Mouse (Mus musculus): ENCODE data around the gene Rab3gap2. TPM values are rescaled to one million over a fixed set of nuclear protein-coding genes. Genes with fewer than 3 reads are reported as not detected.

Gene Rab3gap2
- polyA plus RNA-seq, 1 experiment from 2014 or later: 24.0 TPM

DNA sequence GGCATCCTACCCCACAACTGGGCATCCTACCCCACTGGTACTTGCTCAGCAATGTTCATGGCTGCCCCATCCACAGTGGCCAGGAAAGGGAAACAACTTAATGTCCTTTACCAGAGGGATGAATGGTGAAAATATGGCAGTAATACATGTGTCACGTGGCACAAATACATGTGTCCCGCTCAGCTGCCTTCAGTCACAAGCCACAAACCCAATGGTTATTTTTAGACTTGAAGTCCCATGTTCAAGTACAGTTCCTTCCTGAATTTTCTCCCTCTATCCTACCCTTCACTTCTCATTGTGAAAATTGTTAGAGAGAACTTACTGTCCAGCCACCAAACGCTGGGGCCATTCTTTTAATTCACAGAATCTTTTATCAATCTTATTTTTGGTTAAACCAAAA lies 7.6 kb upstream of the Rab3gap2 start:
- Histone ChIP-seq H3K27ac (ENCODE audit: low read length) (no peak overlapping the region), H3K9ac (ENCODE audit: low read length) (no peak overlapping the region), H3K9me3 (replicated peaks; ENCODE audit: control insufficient read depth, low read length) (no peaks in the 10 kb centered on the region), H3K27me3 (ENCODE audit: control insufficient read depth, insufficient read depth, low read length) (no peaks in the 10 kb centered on the region), H3K36me3 (ENCODE audit: control insufficient read depth, insufficient read depth, low read length) (no peaks in the 10 kb centered on the region), H3K4me3 (replicated peaks; ENCODE audit: low read length) (no peak overlapping the region), H3K4me2 (ENCODE audit: low read depth, low read length) (no peak overlapping the region), H3K4me1 (ENCODE audit: control insufficient read depth, insufficient read depth, low read length) (no peaks in the 10 kb centered on the region)
- ATAC-seq (ENCODE audit: insufficient read depth, low FRiP score): no peak
- 62% methylated on average over 3 of the region's 3 CpGs for WGBS

DNA sequence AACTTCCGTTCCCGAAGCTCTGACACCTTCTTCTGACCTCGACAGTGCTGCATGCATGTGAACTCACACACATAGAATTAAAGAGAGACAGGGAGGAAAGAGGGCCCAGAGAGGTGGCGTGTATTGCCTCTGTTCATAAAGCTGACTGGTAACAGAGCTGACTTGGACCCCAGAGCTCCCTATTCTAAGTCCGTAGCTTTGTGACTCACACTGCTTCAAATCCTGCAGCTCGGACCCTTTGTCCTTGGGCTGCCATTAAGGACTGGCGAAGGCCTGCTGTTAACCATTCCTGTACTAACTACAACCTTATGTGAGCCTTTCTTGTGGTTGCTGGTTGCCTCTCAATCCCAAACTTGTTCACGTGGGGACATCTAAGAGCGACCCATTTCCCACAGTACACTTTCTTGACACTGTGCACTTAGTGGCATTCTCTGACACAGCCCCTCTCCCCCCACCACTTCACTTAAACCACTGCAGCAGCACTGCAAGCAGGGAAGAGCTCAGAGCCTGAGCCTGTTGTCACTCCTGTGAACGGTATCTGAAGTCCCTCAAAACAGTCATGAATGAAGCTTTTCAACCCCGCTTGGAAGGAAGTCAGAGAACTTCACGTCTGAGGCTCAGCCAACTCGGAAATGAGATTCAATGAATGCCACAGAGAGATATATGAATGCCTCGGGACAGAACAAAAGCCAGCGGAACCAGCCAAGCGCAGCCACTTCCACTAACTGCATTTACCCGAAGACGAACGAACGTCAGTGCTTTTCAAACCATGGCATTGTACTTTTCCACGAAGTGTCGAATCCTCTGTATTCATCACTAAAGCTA lies 3.1 kb upstream of the Rab3gap2 start:
- H3K9me3 ChIP-seq (replicated peaks; ENCODE audit: control insufficient read depth, low read length): no peaks in the 10 kb centered on the region
- no peak for ATAC-seq (ENCODE audit: insufficient read depth, low FRiP score)
- 72% methylated on average over 22 of the region's 22 CpGs for WGBS

DNA sequence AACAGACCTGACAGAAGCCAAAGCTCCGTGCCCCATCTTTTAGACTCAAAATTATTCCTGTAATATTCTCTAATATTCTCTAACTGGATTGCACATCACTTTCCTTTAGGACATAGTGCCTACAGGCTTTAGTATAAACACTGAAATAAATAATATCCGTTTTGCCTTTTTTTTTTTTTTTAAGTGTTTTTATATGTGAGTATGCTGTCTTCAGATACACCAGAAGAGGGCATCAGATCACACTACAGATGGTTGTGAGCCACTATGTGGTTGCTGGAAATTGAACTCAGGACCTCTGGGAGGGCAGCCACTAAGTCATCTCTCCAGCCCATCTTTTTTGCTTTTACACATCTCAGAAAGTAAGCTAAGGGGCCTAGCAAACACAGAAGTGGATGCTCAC lies 1.9 kb upstream of the Rab3gap2 start:
- 75% methylated on average over 2 of the region's 2 CpGs for WGBS
- ATAC-seq (ENCODE audit: insufficient read depth, low FRiP score): no peak

More for the DNA sequence above, 3.1 kb upstream of the Rab3gap2 start:
- no peak overlapping the region; the same call in 1 of the 2 replicates for H3K9ac ChIP-seq (ENCODE audit: low read length)
- H3K4me3 ChIP-seq (replicated peaks; ENCODE audit: low read length): no peak overlapping the region
- H3K4me2 ChIP-seq (ENCODE audit: low read depth, low read length): no peak overlapping the region
- H3K27ac ChIP-seq (ENCODE audit: low read length): no peak overlapping the region
- H3K27me3 ChIP-seq (ENCODE audit: control insufficient read depth, insufficient read depth, low read length): no peaks in the 10 kb centered on the region
- H3K36me3 ChIP-seq (ENCODE audit: control insufficient read depth, insufficient read depth, low read length): no peaks in the 10 kb centered on the region
- peaks cover 7% of the 10 kb centered on the region for H3K4me1 ChIP-seq (ENCODE audit: control insufficient read depth, insufficient read depth, low read length)

DNA sequence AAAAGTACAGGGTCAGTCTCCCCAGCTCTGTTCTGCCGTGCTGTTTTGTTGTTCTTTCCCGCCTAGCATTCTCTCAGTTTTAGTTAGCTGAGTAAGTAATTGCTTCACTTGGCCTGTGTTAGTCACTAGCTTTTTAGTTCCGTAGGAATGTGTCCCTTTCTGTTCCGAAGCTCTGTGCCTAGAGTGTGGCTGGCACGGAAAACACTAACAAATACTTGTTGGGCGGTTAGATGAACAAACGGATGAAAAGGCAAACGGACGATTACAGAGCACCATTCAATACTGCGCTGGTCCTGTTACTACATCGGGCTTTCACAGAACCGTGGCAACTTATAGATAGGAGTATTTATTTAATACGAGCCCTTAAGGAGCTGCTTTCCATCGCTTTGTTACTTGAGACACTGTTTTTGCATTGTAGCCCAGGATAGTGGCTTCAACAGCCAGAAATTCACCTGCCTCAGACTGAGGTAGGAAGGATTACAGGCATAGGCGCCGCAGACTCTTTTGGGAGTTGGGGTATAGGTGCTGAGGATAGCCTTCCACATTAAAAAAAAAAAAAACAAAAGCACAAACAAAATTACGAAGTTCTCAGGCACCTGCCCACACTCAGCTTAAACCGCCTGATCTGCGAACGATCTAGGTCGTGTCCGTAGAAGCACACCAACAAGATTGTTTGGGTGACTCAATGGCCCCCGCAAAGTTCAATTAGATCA lies 565 bp upstream of the Rab3gap2 start:
- no peak for ATAC-seq (ENCODE audit: insufficient read depth, low FRiP score)
- Histone ChIP-seq H3K4me3 (replicated peaks; ENCODE audit: low read length) (peak overlapping the region; percentile 91), H3K4me2 (ENCODE audit: low read depth, low read length) (peak overlapping the region; percentile 77), H3K27ac (ENCODE audit: low read length) (peak overlapping the region; percentile 84), H3K27me3 (ENCODE audit: control insufficient read depth, insufficient read depth, low read length) (no peaks in the 10 kb centered on the region), H3K9ac (ENCODE audit: low read length) (peak overlapping the region; percentile 93), H3K9me3 (replicated peaks; ENCODE audit: control insufficient read depth, low read length) (no peaks in the 10 kb centered on the region), H3K4me1 (ENCODE audit: control insufficient read depth, insufficient read depth, low read length) (peaks cover 7% of the 10 kb centered on the region), H3K36me3 (ENCODE audit: control insufficient read depth, insufficient read depth, low read length) (no peaks in the 10 kb centered on the region)
- 2% methylated on average over 23 of the region's 23 CpGs for WGBS

More for the DNA sequence above, 1.9 kb upstream of the Rab3gap2 start:
- no peak overlapping the region for H3K27ac ChIP-seq (ENCODE audit: low read length)
- H3K4me3 ChIP-seq (replicated peaks; ENCODE audit: low read length): no peak overlapping the region
- H3K4me1 ChIP-seq (ENCODE audit: control insufficient read depth, insufficient read depth, low read length): peaks cover 7% of the 10 kb centered on the region
- no peaks in the 10 kb centered on the region for H3K36me3 ChIP-seq (ENCODE audit: control insufficient read depth, insufficient read depth, low read length)
- H3K4me2 ChIP-seq (ENCODE audit: low read depth, low read length): no peak overlapping the region
- no peaks in the 10 kb centered on the region for H3K27me3 ChIP-seq (ENCODE audit: control insufficient read depth, insufficient read depth, low read length)
- no peaks in the 10 kb centered on the region for H3K9me3 ChIP-seq (replicated peaks; ENCODE audit: control insufficient read depth, low read length)
- H3K9ac ChIP-seq (ENCODE audit: low read length): no peak overlapping the region

DNA sequence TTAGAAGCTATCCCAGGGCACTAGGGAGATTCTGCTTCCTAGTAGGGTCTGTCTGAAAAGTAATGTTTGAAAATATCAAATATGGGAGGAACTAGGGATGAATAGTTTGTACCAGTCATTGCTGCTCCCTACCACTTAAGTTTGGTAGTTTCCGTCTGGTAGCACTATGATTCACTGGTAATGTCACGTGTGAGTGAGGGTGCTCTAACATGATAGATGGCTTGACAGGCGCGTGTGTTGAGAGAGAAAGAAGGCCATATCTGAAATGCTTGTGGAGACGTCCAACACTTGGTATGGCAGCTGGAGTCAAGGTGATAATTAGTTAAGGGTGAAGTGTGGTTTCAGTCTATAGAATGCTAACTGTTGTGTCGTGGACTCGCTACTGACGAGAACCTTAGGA lies 1.2 kb downstream of the Rab3gap2 start:
- no peak overlapping the region; the same call in 1 of the 2 replicates for H3K9ac ChIP-seq (ENCODE audit: low read length)
- no peaks in the 10 kb centered on the region for H3K9me3 ChIP-seq (replicated peaks; ENCODE audit: control insufficient read depth, low read length)
- H3K4me1 ChIP-seq (ENCODE audit: control insufficient read depth, insufficient read depth, low read length): peaks cover 14% of the 10 kb centered on the region
- H3K27ac ChIP-seq (ENCODE audit: low read length): no peak overlapping the region
- H3K36me3 ChIP-seq (ENCODE audit: control insufficient read depth, insufficient read depth, low read length): no peaks in the 10 kb centered on the region
- H3K4me2 ChIP-seq (ENCODE audit: low read depth, low read length): peak overlapping the region; percentile 77
- 60% methylated on average over 8 of the region's 8 CpGs for WGBS
- ATAC-seq (ENCODE audit: insufficient read depth, low FRiP score): no peak
- H3K4me3 ChIP-seq (replicated peaks; ENCODE audit: low read length): peak overlapping the region; percentile 13; the same call in 1 of the 2 replicates
- no peaks in the 10 kb centered on the region for H3K27me3 ChIP-seq (ENCODE audit: control insufficient read depth, insufficient read depth, low read length)

DNA sequence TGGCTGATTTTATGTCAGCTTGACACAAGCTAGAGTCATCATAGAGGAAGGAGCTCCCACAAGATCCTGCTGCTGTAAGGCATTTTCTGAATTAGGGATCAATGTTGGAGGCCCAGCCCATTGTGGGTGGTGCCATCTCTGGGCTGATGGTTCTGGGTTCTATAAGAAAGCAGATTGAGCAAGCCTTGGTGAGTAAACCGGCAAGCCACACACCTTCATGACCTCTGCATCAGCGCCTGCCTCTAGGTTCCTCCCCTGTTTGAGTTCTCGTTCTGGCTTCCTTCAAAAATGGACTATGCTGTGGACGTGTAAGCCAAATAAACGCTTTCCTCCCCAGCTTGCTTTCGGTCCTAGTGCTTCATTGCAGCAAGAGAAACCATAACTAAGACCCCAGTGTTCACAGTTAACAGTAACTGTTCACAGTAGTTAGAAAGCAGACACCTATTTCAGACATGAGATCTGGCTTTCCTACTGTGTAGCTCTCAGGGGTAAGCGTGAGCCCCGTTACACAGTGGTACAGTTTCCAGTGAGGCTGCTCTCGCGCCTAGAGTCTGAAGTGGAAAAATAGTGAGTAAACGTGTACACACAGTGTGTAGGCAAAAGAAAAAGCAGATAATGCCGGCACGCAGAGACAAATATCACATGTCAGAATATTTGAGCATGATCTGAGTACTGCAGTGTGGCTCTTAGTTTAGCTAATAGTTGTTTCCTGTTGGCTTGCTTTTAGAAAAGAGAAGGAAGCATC lies 4.1 kb downstream of the Rab3gap2 start:
- WGBS: 79% methylated on average over 13 of the region's 13 CpGs
- no peaks in the 10 kb centered on the region for H3K36me3 ChIP-seq (ENCODE audit: control insufficient read depth, insufficient read depth, low read length)
- no peak overlapping the region for H3K4me3 ChIP-seq (replicated peaks; ENCODE audit: low read length)
- H3K9ac ChIP-seq (ENCODE audit: low read length): no peak overlapping the region
- H3K9me3 ChIP-seq (replicated peaks; ENCODE audit: control insufficient read depth, low read length): no peaks in the 10 kb centered on the region
- ATAC-seq (ENCODE audit: insufficient read depth, low FRiP score): no peak
- H3K4me2 ChIP-seq (ENCODE audit: low read depth, low read length): no peak overlapping the region
- H3K27ac ChIP-seq (ENCODE audit: low read length): peak overlapping the region; percentile 4; the same call in 1 of the 2 replicates
- H3K27me3 ChIP-seq (ENCODE audit: control insufficient read depth, insufficient read depth, low read length): no peaks in the 10 kb centered on the region
- peaks cover 14% of the 10 kb centered on the region for H3K4me1 ChIP-seq (ENCODE audit: control insufficient read depth, insufficient read depth, low read length)

DNA sequence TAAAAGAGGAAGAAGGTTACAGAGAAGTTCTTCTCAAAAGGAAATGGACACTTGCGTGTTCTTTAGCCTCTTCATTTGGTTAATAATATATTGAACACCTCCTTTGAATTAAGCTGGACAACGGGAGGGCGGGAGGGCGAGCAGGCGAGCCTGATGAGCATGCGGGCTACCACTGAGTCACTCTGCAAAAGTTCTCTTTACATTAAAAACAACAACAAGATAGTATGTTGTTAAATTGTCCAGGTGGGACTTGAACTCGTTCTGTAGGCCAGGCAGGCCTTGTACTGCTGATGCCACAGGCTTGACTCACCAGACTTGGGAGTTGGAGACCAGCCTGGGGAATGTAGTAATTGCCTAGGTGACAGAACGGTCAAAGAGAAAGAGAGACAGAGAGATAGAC lies 4.8 kb downstream of the Rab3gap2 start:
- no peak for ATAC-seq (ENCODE audit: insufficient read depth, low FRiP score)
- Histone ChIP-seq H3K9ac (ENCODE audit: low read length) (no peak overlapping the region), H3K4me2 (ENCODE audit: low read depth, low read length) (no peak overlapping the region), H3K4me1 (ENCODE audit: control insufficient read depth, insufficient read depth, low read length) (peaks cover 14% of the 10 kb centered on the region), H3K4me3 (replicated peaks; ENCODE audit: low read length) (no peak overlapping the region), H3K27ac (ENCODE audit: low read length) (no peak overlapping the region), H3K9me3 (replicated peaks; ENCODE audit: control insufficient read depth, low read length) (no peaks in the 10 kb centered on the region), H3K36me3 (ENCODE audit: control insufficient read depth, insufficient read depth, low read length) (no peaks in the 10 kb centered on the region), H3K27me3 (ENCODE audit: control insufficient read depth, insufficient read depth, low read length) (no peaks in the 10 kb centered on the region)
- WGBS: 89% methylated on average over 8 of the region's 8 CpGs

DNA sequence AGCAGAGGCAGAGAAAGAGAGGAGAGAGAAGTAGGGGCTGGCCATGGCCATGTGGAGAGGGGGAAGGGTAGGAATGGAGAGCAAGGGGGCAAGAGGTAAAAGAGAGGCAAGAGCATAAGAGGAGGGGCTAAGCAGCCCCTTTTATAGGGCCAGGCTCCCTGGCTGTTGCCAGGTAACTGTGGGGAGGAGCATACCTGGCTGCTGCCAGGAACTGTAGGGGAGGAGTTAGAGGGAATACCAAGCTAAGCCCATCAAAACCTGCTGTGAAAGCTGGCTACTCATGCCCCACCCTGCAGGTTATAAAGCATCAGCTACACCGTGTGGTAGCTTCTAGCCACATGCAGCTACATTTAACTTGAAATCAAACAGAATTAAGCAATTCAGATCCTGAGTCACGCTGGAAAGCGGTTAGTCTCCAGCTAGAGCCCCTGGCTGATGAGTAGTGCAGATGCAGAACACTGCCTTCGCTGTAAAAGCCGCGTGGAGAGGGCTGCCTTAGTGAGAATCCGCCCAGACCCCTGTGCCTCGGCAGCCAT lies 5.8 kb downstream of the Rab3gap2 start:
- WGBS: 36% methylated on average over 8 of the region's 8 CpGs
- no peak overlapping the region for H3K9ac ChIP-seq (ENCODE audit: low read length)
- no peaks in the 10 kb centered on the region for H3K9me3 ChIP-seq (replicated peaks; ENCODE audit: control insufficient read depth, low read length)
- no peak overlapping the region for H3K27ac ChIP-seq (ENCODE audit: low read length)
- ATAC-seq (ENCODE audit: insufficient read depth, low FRiP score): peak; percentile 53; the same call in 1 of the 2 replicates
- H3K4me2 ChIP-seq (ENCODE audit: low read depth, low read length): no peak overlapping the region
- peaks cover 14% of the 10 kb centered on the region for H3K4me1 ChIP-seq (ENCODE audit: control insufficient read depth, insufficient read depth, low read length)
- no peaks in the 10 kb centered on the region for H3K27me3 ChIP-seq (ENCODE audit: control insufficient read depth, insufficient read depth, low read length)
- H3K4me3 ChIP-seq (replicated peaks; ENCODE audit: low read length): no peak overlapping the region
- H3K36me3 ChIP-seq (ENCODE audit: control insufficient read depth, insufficient read depth, low read length): no peaks in the 10 kb centered on the region

Data from stomach, embryonic 16.5 days (tissue).